Mouse (Mus musculus) thymus, adult 2 months (tissue): ENCODE data around the gene Gprc5b.

Experiments used
- CTCF ChIP-seq: fragments of 200-500 bp; IDR thresholded peaks from 2 replicates; pipeline ENCODE4 v1.5.1; 2012; ENCODE audit warnings: mild to moderate bottlenecking, control low read depth, low read length, moderate library complexity, borderline replicate concordance; ENCODE audit not compliant: control insufficient read depth, poor library complexity, insufficient read depth; ENCODE audit errors: extremely low read depth
- POLR2A ChIP-seq: fragments of 200-500 bp; IDR thresholded peaks from 2 replicates; pipeline ENCODE4 v1.6.1; 2012; ENCODE audit warnings: mild to moderate bottlenecking, low read length, control low read depth, moderate library complexity; ENCODE audit not compliant: control insufficient read depth, poor library complexity, insufficient read depth; ENCODE audit errors: extremely low read depth

DNA sequence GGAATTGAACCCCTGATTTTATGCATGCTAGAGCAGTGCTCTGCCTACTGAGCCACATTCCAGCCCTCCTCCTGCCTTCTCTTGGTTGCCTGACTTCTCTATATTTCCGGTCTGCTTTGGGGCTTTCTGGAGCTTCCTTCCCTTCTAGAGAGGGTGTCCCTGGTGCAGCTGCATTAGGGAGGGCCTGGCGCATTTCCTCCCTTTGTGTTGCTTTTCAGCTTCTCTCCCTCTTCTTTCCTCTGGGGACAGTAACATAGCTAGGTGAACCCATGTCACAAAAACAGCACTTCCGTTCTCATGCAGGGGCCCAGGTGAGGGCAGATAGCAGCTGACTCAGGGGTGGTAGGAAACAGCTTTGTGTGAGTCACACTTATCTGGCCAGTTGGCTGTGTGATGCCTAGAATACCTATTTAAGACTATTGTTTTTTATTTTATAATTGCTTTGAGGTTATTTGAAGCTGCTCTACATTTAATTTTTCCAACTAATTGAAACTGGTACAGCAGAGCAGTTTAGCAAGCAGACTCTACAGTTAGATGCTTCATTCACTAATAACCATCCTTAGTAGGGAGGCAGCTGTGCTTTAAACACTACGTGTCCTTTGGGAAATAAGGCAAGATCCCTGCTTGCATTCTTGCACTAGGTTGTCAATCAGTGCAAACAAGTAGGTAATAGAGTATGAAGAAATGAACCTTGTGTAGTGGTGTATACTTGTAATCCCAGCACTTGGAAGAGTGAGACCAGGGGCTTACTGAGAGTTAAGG lies 72.4 kb downstream of the Gprc5b start:
- TF ChIP-seq CTCF (no peak), POLR2A (no peak)
